Mouse (Mus musculus) forelimb bud, embryonic 11.5 days (tissue): ENCODE measurements at regions not wholly inside any gene's neighbourhood (a gene's known extent, or its start where the extent isn't known, plus 50 kb on each side); places are given as distances from the start of the nearest gene placed in this dataset.

ENCODE experiments used
- DNase-seq: peaks from one replicate; pipeline ENCODE4 v3.0.0-alpha.2; 2012; ENCODE audit warnings: low read depth, low spot score

- DNase-seq = no peak
These were observed 1298.4 kb upstream of the A1bg start for GRCm38 (mm10) chr15:62221024-62221819.

GRCm38 (mm10) chr15:62220620-62221019, 1297.8 kb upstream of the A1bg start:
- DNase-seq = no peak

DNA sequence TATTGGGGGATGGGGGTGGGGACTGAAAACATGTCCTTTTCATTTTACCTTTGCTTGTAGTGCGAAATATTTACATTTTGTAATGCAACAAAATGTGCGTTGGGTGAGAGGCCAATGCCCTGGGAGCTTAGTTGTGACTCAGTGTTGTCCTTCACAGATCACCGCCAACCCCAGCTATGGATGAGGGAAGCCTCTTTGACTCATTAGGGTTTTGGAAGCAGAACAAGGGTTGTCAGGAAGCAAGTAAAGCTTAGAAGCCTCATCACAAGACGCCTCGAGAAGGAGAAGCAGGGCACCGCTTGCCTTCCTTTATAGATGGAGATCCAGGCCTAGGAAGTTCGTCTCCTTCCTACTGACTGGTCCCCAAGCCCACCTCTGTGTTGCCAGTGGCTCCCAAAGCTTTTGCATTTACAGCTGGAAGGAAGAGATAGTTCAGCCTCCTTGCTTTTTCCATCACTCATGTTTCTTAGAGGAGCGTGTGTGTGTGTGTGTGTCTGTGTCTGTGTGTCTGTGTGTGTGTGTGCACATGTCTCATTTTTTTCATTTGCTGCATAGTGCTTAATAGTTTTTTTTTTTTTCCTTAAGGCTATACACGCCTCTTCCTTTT, 1297.2 kb upstream of the A1bg start:
- DNase-seq = no peak

DNA sequence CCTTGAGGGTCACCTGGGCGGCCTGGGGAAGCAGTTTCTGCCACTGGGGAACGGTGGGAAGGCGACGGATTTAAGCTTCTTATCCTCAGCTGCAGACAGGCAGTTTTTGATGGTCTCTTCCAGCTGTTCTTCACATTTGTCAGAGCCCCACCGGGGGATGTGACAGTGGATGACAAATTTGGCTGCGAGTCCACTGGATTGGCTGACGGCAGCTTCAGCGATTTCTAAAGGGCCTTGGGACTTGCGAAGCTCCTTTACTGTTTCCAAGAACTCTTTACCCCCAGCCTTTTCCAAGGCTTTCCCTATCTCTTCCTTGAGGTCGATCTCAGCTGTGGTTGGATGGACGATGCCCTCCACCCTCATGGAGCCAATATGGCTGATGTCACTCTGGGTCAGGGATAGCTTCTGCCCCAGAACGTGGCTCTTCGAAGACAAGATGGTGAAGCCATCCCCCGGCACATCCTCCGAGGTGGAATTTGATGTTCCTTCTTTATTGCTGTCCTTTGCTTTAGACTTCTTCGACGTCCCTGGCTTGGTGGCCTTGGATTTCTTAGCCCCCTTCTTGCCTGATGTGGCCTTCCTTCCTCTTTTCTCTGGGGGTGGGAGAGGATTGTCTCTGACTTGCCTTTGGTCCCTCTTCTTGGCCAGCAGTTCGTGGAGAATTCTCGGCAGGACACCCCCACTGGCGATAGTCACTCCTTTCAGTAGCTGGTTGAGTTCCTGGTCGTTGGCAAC, 1295.7 kb upstream of the A1bg start:
- DNase-seq = no peak

- DNase-seq = no peak
These were observed 1294.1 kb upstream of the A1bg start for GRCm38 (mm10) chr15:62216688-62217477.

GRCm38 (mm10) chr15:62215616-62216398, 1293.0 kb upstream of the A1bg start:
- no peak for DNase-seq

- no peak for DNase-seq
These were observed 1291.5 kb upstream of the A1bg start for GRCm38 (mm10) chr15:62214300-62214699.

DNA sequence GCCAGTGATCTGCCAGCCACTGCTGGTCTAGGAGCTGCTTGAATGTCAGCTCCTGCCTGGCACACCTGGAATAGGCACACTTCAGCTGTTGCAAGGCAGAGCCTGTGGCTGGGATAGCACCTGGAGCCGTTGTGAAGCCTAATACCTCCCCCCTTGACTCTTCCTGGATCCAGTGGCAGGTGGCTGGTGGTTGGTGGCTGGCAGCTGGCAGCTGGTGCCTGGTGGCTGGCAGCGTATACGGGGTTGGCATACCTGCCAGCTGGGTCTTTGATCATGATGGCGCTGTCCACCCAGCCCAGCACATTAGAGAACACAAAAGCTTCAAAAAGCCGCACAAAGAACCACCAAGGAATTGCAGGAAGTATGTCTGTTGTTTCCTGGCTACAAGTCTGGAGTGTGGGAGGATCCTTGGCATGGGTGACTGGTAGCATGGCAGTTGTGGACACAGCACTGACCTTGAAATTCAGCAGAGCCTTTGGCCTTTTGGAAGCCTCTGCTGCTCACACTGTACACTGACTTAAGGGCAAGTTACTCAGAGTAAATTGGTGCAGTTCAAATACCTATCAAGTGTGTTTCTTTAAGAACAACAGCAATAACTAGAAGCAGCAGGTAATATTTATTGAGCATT, 1289.6 kb upstream of the A1bg start:
- DNase-seq = no peak

DNA sequence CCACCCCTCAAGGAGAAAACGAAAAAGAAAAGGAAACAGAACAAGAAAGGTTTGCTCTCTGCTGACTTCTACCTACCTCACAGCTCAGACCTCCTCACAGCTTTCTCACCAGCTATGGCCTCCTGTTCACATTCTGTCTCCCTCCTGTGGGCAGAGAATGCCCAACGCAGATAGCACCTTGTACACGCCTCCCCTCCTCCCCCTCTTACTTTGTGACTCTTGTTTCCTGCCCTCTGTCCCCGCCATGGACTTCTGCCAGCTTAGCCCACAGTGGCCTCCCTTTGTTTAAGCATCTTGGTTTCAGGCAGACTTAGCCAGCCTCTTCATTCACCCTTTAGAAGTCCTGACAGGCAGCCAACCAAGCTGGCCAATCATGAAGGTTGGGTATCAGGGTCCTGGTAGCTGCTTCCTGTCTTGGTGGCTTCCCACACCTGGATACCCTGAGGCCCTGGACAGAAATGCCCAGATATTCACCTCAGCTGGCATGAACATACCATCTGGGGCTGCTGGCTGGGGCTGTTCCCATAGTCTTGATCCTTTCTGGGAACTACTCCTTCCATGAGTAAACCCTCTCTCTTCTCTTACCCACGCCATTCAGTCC, 1287.2 kb upstream of the A1bg start:
- no peak for DNase-seq

GRCm38 (mm10) chr15:62209296-62209695, 1286.5 kb upstream of the A1bg start:
- no peak for DNase-seq

- no peak for DNase-seq
These were observed 1283.7 kb upstream of the A1bg start for GRCm38 (mm10) chr15:62206502-62206902.

GRCm38 (mm10) chr15:62203951-62204905, 1281.4 kb upstream of the A1bg start:
- no peak for DNase-seq

GRCm38 (mm10) chr15:62202781-62203375, 1280.1 kb upstream of the A1bg start:
- DNase-seq = no peak

- no peak for DNase-seq
These were observed 1275.9 kb upstream of the A1bg start for GRCm38 (mm10) chr15:62198721-62199120.

GRCm38 (mm10) chr15:62198194-62198593, 1275.4 kb upstream of the A1bg start:
- DNase-seq = no peak

DNA sequence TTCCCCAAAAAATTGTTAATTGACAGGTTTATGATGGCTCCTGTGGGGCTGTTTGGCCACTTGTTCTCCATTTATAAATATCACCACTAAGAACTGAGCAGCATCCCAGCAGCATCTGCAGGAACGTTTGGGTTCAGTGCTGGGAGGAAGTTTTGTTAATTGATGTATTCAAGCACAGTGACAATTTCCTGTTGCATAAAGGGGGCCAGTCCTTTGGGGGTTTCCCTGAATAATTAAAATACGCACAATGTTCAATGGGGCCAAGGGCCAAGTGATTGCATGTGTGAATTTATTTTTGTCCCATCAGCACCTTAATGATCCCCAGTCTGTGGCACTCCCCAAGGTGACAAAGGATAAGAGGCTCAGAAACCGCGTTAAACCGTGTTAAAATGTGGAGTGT, 1272.6 kb upstream of the A1bg start:
- no peak for DNase-seq

DNA sequence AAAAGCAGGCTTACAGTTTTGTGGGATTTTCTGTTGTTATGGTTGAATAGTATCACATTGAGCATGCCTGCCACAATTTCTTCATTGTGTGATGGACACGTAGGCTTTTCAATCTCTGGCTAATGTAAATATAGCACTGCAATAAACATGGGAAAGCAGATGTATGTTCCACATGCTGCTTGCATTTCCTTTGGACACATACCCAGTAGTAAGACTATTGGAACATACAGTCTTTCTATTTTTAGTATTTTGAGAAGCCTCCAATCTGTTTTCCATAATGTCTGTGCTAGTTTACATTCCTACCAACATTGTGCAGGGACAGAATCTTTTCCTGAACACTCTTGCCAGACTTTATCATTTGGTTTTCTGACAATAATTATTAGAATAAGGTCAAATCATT, 1269.9 kb upstream of the A1bg start:
- DNase-seq = no peak

DNA sequence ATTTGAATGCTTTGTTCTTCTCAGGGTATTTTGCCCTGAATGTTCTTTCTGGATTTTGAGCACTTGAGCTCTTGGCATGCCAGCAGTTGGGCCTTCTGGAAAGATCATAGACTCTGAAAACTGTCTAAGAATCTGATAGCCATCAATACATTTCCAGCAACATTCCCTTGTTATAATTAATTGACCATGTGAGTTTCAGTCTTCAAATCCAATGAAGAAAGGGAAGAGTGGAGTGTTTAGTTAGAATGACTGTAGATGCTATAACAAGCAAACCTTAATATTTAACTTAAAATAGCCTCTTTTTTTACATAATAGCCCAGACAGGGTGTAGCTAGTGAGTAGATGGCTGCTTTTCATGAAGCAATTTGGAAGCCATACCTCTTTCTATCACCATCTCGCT, 1268.8 kb upstream of the A1bg start:
- no peak for DNase-seq
